Mouse (Mus musculus) embryonic fibroblast, embryonic 13.5 days (primary cell): Measurements from ENCODE around the gene Kirrel. TPM values are rescaled to one million over a fixed set of nuclear protein-coding genes. Genes with fewer than 3 reads are reported as not detected.

ENCODE experiments used
- H3K27ac ChIP-seq: 2 replicates; pipeline ENCODE4 v1.5.1; 2012; ENCODE audit warnings: low read length, control low read depth, inconsistent platforms; ENCODE audit not compliant: insufficient read depth
- H3K4me1 ChIP-seq: 2 replicates; pipeline ENCODE4 v1.6.1; 2011; ENCODE audit warnings: low read length; ENCODE audit not compliant: control insufficient read depth, insufficient read depth
- H3K4me3 ChIP-seq: 2 replicates; pipeline ENCODE4 v1.5.1; 2011; ENCODE audit warnings: mild to moderate bottlenecking, control low read depth, low read length; ENCODE audit not compliant: insufficient read depth
- CTCF ChIP-seq: IDR thresholded peaks from 2 replicates; pipeline ENCODE4 v1.5.1; 2011; ENCODE audit warnings: mild to moderate bottlenecking, control low read depth, low read length, moderate library complexity, borderline replicate concordance; ENCODE audit not compliant: insufficient read depth
- POLR2A ChIP-seq: IDR thresholded peaks from 2 replicates; pipeline ENCODE4 v1.6.1; 2011; ENCODE audit warnings: low read depth, mild to moderate bottlenecking, control low read depth, low read length, moderate library complexity
- polyA plus RNA-seq: library from polyadenylated mRNA; stranded (reverse); fragments of >200 nt; gene quantifications from 2 replicates; pipeline ENCODE4 v1.2.4, GENCODE M21; 2011; ENCODE audit warnings: low read depth; ENCODE audit not compliant: missing spikeins, insufficient read length

Gene Kirrel
- polyA plus RNA-seq, 1 experiment = 101 TPM

DNA sequence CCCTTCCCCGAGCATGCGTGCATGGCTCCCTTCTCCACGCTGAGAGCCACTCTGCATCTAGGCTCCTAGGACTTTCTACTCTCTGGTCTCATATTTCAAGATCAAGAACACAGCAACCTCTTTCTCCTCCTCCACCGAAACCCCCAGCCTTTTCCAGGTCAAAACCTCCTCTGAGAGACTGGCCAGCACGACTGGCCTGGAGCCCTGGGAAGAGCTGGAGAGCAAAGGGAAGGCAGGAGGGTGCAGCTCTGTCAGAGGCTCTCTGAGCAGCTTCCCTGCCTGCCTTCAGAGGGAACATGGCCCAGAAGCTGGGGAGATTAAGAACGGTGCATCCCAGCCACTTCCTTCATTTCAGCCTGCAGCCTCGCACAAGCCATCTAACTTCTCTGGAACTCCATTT, 5.8 kb downstream of the Kirrel start:
- H3K4me3 ChIP-seq = no peak overlapping the region
- H3K4me1 ChIP-seq = peaks cover 26% of the 10 kb centered on the region
- H3K27ac ChIP-seq = no peak overlapping the region
- no peak for TF ChIP-seq CTCF
- no peak for TF ChIP-seq POLR2A

DNA sequence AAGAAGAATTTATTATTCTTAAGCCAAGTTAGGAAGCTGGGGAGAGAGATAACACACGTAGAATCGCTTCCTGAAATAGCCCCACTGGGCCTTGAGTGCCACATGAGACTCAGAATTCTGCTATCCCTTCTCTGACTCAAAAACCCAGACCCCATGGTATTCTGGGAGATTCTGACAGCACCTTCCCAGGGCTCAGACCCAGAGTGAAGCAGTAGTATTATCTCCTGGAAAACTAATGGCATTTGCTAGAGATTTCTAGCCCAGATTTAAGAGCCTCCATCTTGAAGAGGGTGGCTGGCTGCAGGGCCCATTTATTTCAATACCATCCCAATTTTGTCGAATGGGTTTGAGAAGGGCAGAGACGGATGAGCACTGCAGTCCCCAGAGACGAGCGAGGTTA, 6.9 kb downstream of the Kirrel start:
- Histone ChIP-seq H3K4me3 (no peak overlapping the region), H3K4me1 (peaks cover 33% of the 10 kb centered on the region), H3K27ac (no peak overlapping the region; the same call in 1 of the 2 replicates)
- no peak for TF ChIP-seq CTCF
- TF ChIP-seq POLR2A = no peak

DNA sequence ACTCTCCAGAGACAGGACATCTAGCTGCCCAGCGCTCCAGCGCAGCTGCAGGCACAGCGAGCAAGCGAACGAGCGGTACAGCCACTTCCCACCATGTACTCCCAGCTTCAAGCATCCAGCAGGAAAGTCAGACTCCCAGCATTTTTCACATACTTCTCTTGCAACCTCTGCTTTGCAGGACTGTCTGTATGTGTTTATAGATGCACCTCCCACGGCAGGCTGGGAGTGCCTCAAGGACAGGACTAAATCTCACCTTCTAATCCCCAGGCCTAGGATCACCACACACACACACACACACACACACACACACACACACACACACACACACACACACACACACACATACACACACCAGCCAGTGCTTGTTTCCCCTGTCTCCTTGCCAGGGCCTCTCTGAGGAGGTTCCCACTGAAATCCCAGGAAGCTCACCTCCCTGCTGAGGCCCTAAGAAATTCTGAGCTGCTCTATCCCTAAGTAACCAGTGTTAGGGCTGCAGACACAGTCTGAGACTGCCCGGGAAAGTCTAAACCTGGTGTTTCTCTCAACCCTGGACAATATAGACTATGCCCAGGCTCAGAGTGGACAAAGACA, 9.2 kb downstream of the Kirrel start:
- TF ChIP-seq POLR2A = no peak
- no peak for TF ChIP-seq CTCF
- no peak overlapping the region for H3K4me3 ChIP-seq

DNA sequence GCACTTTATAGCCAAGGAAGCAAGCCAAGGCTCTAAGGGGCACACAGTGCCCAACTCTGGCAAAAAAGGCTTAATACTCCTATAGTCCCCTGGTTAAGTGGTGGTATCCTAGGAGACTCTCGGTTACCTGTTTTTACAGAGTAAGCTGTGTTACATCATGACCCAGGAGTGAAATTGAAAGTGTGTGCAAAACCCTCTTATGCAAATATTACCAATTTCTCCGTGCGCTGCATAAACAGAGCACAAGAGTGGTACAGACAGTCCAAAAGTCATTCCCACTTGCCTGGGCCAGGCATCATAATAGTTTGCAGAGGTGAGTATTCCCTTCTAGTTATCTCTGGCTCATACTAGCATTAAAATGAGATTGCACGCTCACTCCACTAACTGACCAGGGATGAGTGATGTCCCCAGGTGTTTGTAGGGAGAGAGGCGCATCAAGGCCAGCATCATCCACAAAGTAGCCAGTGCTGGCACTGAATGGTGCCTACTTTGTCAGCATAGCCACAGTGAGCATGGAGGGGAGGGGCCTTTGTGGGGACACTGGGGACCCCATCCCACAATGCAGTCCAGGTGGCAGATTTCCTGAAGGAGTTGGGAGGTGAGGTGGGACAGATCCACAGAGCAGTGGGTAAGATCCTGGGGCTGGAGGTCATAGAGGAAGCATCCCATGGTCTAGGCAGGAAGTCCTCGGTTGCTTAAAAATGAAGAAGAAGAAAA, 10.3 kb downstream of the Kirrel start:
- H3K27ac ChIP-seq = peak overlapping the region; percentile 73
- TF ChIP-seq POLR2A = no peak
- no peak for TF ChIP-seq CTCF
- peaks cover 38% of the 10 kb centered on the region for H3K4me1 ChIP-seq
- no peak overlapping the region for H3K4me3 ChIP-seq

More for the DNA sequence above, 9.2 kb downstream of the Kirrel start:
- peak overlapping the region; percentile 73 for H3K27ac ChIP-seq
- peaks cover 40% of the 10 kb centered on the region for H3K4me1 ChIP-seq

DNA sequence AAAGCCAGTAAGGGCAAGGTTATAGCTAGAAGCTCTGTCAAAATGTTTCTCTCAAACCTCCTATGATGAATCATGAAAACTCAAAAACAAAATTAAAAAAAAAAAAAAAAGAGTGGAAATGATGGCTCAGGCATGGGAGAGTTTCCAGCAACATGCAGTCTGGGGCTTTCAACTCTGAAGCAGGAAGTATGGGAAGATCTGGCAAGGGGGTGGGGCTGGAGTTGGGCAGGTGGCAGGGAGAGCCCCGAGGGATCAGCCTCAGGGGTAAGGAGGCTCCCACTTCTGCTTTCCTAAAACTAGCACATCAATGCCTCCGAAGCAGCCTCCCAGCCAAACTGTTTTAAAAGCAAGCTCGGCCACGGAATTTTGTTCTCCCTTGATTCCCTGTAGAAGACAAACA, 11.4 kb downstream of the Kirrel start:
- H3K4me1 ChIP-seq = peaks cover 42% of the 10 kb centered on the region
- no peak overlapping the region for H3K4me3 ChIP-seq
- peak overlapping the region; percentile 62 for H3K27ac ChIP-seq
- TF ChIP-seq POLR2A = no peak
- TF ChIP-seq CTCF = no peak

DNA sequence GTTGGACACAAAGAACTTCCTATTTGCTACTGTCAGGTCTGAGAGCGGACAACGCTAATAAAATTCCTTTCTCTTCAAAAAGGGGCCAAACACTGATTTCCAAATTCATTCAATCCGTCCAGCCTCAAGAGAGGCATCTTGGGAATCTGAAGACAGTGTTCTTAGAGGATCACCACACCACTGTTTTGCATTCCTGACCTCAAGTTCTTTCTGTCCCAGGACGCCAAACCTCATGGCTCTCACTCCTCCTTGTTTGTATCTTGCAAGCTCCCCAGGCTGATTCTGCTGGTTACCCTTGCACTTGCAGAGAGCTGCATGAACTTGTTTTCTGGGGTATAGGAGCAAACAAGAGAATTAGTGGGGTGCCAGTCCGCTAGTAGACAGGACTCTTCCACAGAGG, 12.2 kb downstream of the Kirrel start:
- TF ChIP-seq POLR2A (no peak), CTCF (no peak)
- Histone ChIP-seq H3K27ac (peak overlapping the region; percentile 62), H3K4me3 (no peak overlapping the region), H3K4me1 (peaks cover 46% of the 10 kb centered on the region)

DNA sequence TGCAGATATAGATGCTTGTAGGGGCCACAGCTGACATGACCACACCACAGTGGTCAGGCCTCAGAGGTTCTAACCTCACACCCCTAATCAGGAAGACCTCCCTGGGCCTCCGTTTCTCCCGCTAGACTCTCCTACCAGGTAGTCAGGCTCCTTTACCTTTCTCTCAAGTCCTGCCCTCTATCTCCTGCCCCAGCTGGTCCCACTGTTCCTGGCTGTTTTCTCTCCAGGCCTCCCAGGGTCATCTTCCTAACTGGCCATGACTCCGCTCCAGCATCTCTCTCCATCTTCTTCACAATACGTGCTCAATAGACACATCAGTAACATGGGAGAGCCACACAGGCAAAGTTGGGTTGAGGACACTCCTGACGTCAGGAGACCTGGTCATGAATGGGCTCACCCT, 12.9 kb downstream of the Kirrel start:
- peak overlapping the region; percentile 33 for H3K27ac ChIP-seq
- H3K4me1 ChIP-seq = peaks cover 51% of the 10 kb centered on the region
- no peak overlapping the region for H3K4me3 ChIP-seq
- no peak for TF ChIP-seq POLR2A
- no peak for TF ChIP-seq CTCF

DNA sequence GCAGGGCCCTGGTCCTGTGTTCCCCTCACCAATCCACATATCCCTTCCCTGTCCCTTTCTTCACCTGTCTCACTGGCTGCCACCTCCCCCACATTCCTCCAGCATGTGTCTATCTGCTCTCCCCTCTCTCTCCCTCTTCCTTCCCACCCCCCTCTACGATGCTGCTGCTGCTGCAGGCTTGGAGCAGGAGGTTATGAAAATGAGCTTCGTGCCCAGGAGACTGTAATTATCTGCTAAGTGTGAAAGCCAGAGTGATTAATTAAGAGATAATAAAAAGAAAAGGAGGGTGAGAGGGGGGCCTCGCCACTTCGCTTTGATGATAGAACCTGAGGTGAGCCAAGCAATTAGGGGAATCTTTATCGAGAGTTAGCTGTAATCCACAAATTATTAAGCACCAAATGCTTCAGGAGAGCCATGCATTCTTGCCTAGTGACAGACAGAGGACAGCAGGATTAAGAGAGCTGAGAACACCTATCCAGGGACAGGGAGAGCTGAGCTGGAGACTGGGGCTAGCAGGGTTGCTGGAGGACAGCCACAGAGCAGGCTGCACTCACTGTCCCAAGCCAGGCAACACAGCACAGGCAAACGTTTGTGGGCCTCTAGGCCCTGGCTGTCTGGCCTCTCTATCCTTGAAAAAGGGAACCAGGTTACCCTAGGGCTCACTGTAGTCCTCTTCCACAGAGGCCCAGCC, 13.6 kb downstream of the Kirrel start:
- TF ChIP-seq CTCF (no peak), POLR2A (no peak)
- H3K4me1 ChIP-seq = peaks cover 49% of the 10 kb centered on the region
- H3K27ac ChIP-seq = peak overlapping the region; percentile 33

DNA sequence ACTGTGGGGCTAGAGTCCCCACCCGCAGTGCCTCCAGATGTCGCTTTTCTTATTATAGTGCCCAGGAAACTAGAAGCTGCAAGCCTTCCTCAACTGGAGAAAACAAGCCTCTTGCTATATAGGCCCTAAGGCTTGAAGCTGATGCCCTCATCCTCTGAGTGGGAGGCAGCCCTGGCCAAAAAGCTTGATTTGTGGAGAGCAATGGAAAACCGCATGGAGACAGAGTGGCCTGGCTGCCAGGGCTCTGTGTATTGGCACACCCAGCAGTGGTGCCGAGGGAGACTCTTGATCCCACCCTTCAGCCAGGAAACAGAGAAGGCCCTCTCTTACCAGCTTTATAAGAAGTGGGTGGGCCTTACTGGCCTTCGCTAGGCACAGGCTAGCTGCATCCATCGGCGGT, 15.4 kb downstream of the Kirrel start:
- H3K4me3 ChIP-seq = no peak overlapping the region
- H3K27ac ChIP-seq = peak overlapping the region; percentile 99
- TF ChIP-seq CTCF = no peak
- no peak for TF ChIP-seq POLR2A
- H3K4me1 ChIP-seq = peaks cover 48% of the 10 kb centered on the region

More for the DNA sequence above, 13.6 kb downstream of the Kirrel start:
- H3K4me3 ChIP-seq = no peak overlapping the region

DNA sequence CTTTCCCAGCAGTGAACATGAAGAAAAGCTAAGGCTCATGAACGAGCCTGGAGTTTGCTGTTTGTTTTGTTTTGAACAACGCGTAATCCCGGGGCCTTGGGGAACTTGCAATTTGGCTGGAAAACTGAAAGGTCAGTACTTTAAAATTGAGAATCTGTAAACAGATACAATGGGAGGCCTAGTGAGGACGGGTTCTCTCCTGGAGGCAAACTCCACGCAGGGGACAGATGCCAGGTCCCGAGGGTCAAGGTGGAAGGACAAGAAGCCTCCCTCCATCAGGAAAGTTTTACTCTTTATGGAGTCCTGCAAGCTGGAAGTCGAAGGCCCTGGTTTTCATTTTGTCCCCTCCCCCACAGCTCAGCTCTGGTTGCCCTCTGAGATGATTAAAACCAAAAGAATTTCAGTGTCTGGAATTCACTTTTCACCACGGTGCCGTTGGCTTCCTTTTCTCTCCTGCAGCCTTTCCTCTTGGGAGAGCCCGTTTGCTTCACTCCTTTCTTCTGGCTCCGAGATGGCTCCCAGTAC, 16.7 kb downstream of the Kirrel start:
- Histone ChIP-seq H3K4me3 (no peak overlapping the region), H3K4me1 (peaks cover 50% of the 10 kb centered on the region), H3K27ac (peak overlapping the region; percentile 99)
- TF ChIP-seq POLR2A = no peak
- no peak for TF ChIP-seq CTCF
